Mouse (Mus musculus) forebrain, embryonic 12.5 days (tissue): ENCODE measurements around the gene Gm29776. TPM values are rescaled to one million over a fixed set of nuclear protein-coding genes. Genes with fewer than 3 reads are reported as not detected.

ENCODE experiments used
- ATAC-seq: fragments of 200-750 bp; cut with Nextera tagmentation; 2 replicates; pipeline ENCODE4 v1.8.0; 2017; ENCODE audit warnings: moderate TSS enrichment; ENCODE audit not compliant: low FRiP score
- H3K27ac ChIP-seq: fragments of 300-500 bp; sonication (generic); 2 replicates; pipeline ENCODE4 v1.5.1; 2016; ENCODE audit warnings: mild to moderate bottlenecking
- H3K27me3 ChIP-seq: fragments of 300-500 bp; sonication (generic); 2 replicates; pipeline ENCODE4 v1.6.1; 2016; ENCODE audit warnings: mild to moderate bottlenecking
- H3K36me3 ChIP-seq: fragments of 300-500 bp; sonication (generic); replicated peaks from 2 replicates; pipeline ENCODE4 v1.6.1; 2016; ENCODE audit warnings: mild to moderate bottlenecking
- H3K4me1 ChIP-seq: fragments of 300-500 bp; sonication (generic); 2 replicates; pipeline ENCODE4 v1.6.1; 2016
- H3K4me2 ChIP-seq: fragments of 300-500 bp; sonication (generic); 2 replicates; pipeline ENCODE4 v1.6.1; 2016; ENCODE audit warnings: mild to moderate bottlenecking, moderate library complexity
- H3K4me3 ChIP-seq: fragments of 300-500 bp; sonication (generic); replicated peaks from 2 replicates; pipeline ENCODE4 v1.5.1; 2016; ENCODE audit warnings: mild to moderate bottlenecking
- H3K9ac ChIP-seq: fragments of 300-500 bp; sonication (generic); 2 replicates; pipeline ENCODE4 v1.6.1; 2016; ENCODE audit warnings: mild to moderate bottlenecking
- H3K9me3 ChIP-seq: fragments of 300-500 bp; sonication (generic); 2 replicates; pipeline ENCODE4 v1.6.1; 2016
- WGBS: fragments of 180-500 bp; shearing (Covaris S2); methylation state at CpG from one replicate; pipeline ENCODE4 v1.1.7; 2016; 5-methylcytosine and 5-hydroxymethylcytosine counted together
- polyA plus RNA-seq: library from polyadenylated mRNA; unstranded; fragments of >200 nt; fragmentation: Nextera tagmentation; extraction: Ambion mirVana; gene quantifications from 2 replicates; pipeline ENCODE4 v1.2.1, GENCODE M21; 2016

Gene Gm29776
- polyA plus RNA-seq, 1 experiment from 2014 or later: not detected

- Histone ChIP-seq H3K9me3 (no peaks in the 10 kb centered on the region), H3K4me1 (no peaks in the 10 kb centered on the region), H3K27ac (no peak overlapping the region), H3K9ac (no peak overlapping the region), H3K4me2 (no peak overlapping the region), H3K4me3 (no peak overlapping the region), H3K36me3 (peaks cover 74% of the 10 kb centered on the region), H3K27me3 (no peaks in the 10 kb centered on the region)
- no peak for ATAC-seq
- WGBS: 90% methylated on average over 5 of the region's 5 CpGs
Measured at GRCm38 (mm10) chr14:54676290-54676689, 22.3 kb downstream of the Gm29776 start.

GRCm38 (mm10) chr14:54674317-54674716, 24.3 kb downstream of the Gm29776 start:
- no peak for ATAC-seq
- Histone ChIP-seq H3K9me3 (no peaks in the 10 kb centered on the region), H3K36me3 (peaks cover 67% of the 10 kb centered on the region), H3K9ac (no peak overlapping the region), H3K27me3 (no peaks in the 10 kb centered on the region), H3K4me1 (no peaks in the 10 kb centered on the region), H3K4me3 (no peak overlapping the region), H3K27ac (no peak overlapping the region), H3K4me2 (no peak overlapping the region)
- WGBS: 87% methylated on average over 2 of the region's 2 CpGs

- no peak for ATAC-seq
- 81% methylated on average over 4 of the region's 4 CpGs for whole genome bisulfite sequencing
- Histone ChIP-seq H3K4me1 (no peaks in the 10 kb centered on the region), H3K9me3 (no peaks in the 10 kb centered on the region), H3K27ac (no peak overlapping the region), H3K36me3 (peaks cover 68% of the 10 kb centered on the region), H3K4me2 (no peak overlapping the region), H3K27me3 (no peaks in the 10 kb centered on the region), H3K4me3 (no peak overlapping the region), H3K9ac (no peak overlapping the region)
Measured at GRCm38 (mm10) chr14:54669381-54669780, 29.3 kb downstream of the Gm29776 start.

- Histone ChIP-seq H3K4me3 (no peak overlapping the region), H3K36me3 (peaks cover 90% of the 10 kb centered on the region), H3K4me2 (no peak overlapping the region), H3K27ac (no peak overlapping the region), H3K9ac (no peak overlapping the region), H3K27me3 (no peaks in the 10 kb centered on the region), H3K4me1 (no peaks in the 10 kb centered on the region), H3K9me3 (no peaks in the 10 kb centered on the region)
- WGBS: 92% methylated on average over 10 of the region's 10 CpGs
- ATAC-seq: no peak
Measured at GRCm38 (mm10) chr14:54664477-54665222, 34.0 kb downstream of the Gm29776 start.

GRCm38 (mm10) chr14:54660009-54660408, 38.6 kb downstream of the Gm29776 start:
- Histone ChIP-seq H3K27ac (no peak overlapping the region), H3K9me3 (no peaks in the 10 kb centered on the region), H3K27me3 (no peaks in the 10 kb centered on the region), H3K9ac (no peak overlapping the region), H3K4me1 (no peaks in the 10 kb centered on the region), H3K36me3 (peaks cover 97% of the 10 kb centered on the region), H3K4me2 (no peak overlapping the region), H3K4me3 (no peak overlapping the region)
- WGBS: 95% methylated on average over 2 of the region's 2 CpGs
- no peak for ATAC-seq

GRCm38 (mm10) chr14:54653496-54653895, 45.1 kb downstream of the Gm29776 start:
- peak overlapping the region; percentile 90 for H3K27ac ChIP-seq
- ATAC-seq: peak; percentile 89
- H3K36me3 ChIP-seq: peaks cover 62% of the 10 kb centered on the region
- peaks cover 47% of the 10 kb centered on the region for H3K4me1 ChIP-seq
- no peaks in the 10 kb centered on the region for H3K27me3 ChIP-seq
- peak overlapping the region; percentile 92 for H3K4me2 ChIP-seq
- H3K4me3 ChIP-seq: peak overlapping the region; percentile 62
- peak overlapping the region; percentile 92 for H3K9ac ChIP-seq
- no peaks in the 10 kb centered on the region for H3K9me3 ChIP-seq
- under 1% methylated on average over 12 of the region's 12 CpGs for WGBS

- Histone ChIP-seq H3K4me3 (peak overlapping the region; percentile 62), H3K36me3 (peaks cover 62% of the 10 kb centered on the region), H3K4me2 (peak overlapping the region; percentile 92), H3K27me3 (no peaks in the 10 kb centered on the region), H3K9ac (peak overlapping the region; percentile 92), H3K4me1 (peaks cover 51% of the 10 kb centered on the region), H3K9me3 (no peaks in the 10 kb centered on the region), H3K27ac (peak overlapping the region; percentile 90)
- whole genome bisulfite sequencing: 0% methylated on average over 7 of the region's 7 CpGs
- peak; percentile 36; the same call in 1 of the 2 replicates for ATAC-seq
Measured at GRCm38 (mm10) chr14:54652787-54653186, 45.8 kb downstream of the Gm29776 start.

- ATAC-seq: no peak
- Histone ChIP-seq H3K36me3 (peaks cover 63% of the 10 kb centered on the region), H3K4me1 (peaks cover 51% of the 10 kb centered on the region), H3K27ac (peak overlapping the region; percentile 43), H3K9me3 (no peaks in the 10 kb centered on the region), H3K27me3 (no peaks in the 10 kb centered on the region), H3K9ac (0 out of 2 replicates have a peak overlapping the region, but pooled peaks have one; percentile 25), H3K4me2 (peak overlapping the region; percentile 92), H3K4me3 (peak overlapping the region; percentile 5; the same call in 1 of the 2 replicates)
- 77% methylated on average over 4 of the region's 4 CpGs for WGBS
Measured at GRCm38 (mm10) chr14:54651556-54651955, 47.1 kb downstream of the Gm29776 start.

- Histone ChIP-seq H3K36me3 (peaks cover 63% of the 10 kb centered on the region), H3K4me1 (peaks cover 51% of the 10 kb centered on the region), H3K4me3 (no peak overlapping the region), H3K4me2 (peak overlapping the region; percentile 92), H3K27me3 (no peaks in the 10 kb centered on the region), H3K9me3 (no peaks in the 10 kb centered on the region), H3K27ac (peak overlapping the region; percentile 43), H3K9ac (0 out of 2 replicates have a peak overlapping the region, but pooled peaks have one; percentile 25)
- 62% methylated on average over 23 of the region's 23 CpGs for WGBS
- ATAC-seq: peak; percentile 39; the same call in 1 of the 2 replicates
Measured at GRCm38 (mm10) chr14:54650621-54651454, 47.8 kb downstream of the Gm29776 start.

GRCm38 (mm10) chr14:54647900-54648299, 50.7 kb downstream of the Gm29776 start:
- Histone ChIP-seq H3K36me3 (peaks cover 86% of the 10 kb centered on the region), H3K4me3 (no peak overlapping the region), H3K9ac (no peak overlapping the region; the same call in 1 of the 2 replicates), H3K4me1 (peaks cover 42% of the 10 kb centered on the region), H3K27me3 (no peaks in the 10 kb centered on the region), H3K27ac (no peak overlapping the region), H3K9me3 (no peaks in the 10 kb centered on the region), H3K4me2 (no peak overlapping the region)
- ATAC-seq: no peak
- 83% methylated on average over 4 of the region's 4 CpGs for WGBS

GRCm38 (mm10) chr14:54646898-54647636, 51.6 kb downstream of the Gm29776 start:
- H3K27me3 ChIP-seq: no peaks in the 10 kb centered on the region
- peaks cover 94% of the 10 kb centered on the region for H3K36me3 ChIP-seq
- no peak overlapping the region for H3K9ac ChIP-seq
- no peaks in the 10 kb centered on the region for H3K9me3 ChIP-seq
- no peak overlapping the region for H3K4me3 ChIP-seq
- no peak overlapping the region for H3K4me2 ChIP-seq
- peaks cover 35% of the 10 kb centered on the region for H3K4me1 ChIP-seq
- WGBS: 89% methylated on average over 8 of the region's 8 CpGs
- H3K27ac ChIP-seq: no peak overlapping the region
- no peak for ATAC-seq

GRCm38 (mm10) chr14:54646455-54646854, 52.2 kb downstream of the Gm29776 start:
- Histone ChIP-seq H3K9ac (no peak overlapping the region), H3K4me3 (no peak overlapping the region), H3K4me2 (no peak overlapping the region), H3K36me3 (peaks cover 90% of the 10 kb centered on the region), H3K27me3 (no peaks in the 10 kb centered on the region), H3K4me1 (peaks cover 28% of the 10 kb centered on the region), H3K27ac (no peak overlapping the region), H3K9me3 (no peaks in the 10 kb centered on the region)
- ATAC-seq: no peak
- 94% methylated on average over 17 of the region's 17 CpGs for WGBS
